Mouse (Mus musculus): Measurements from ENCODE around the gene Vmac.

Vmac gene

GRCm38 (mm10) chr17:56740788-56741160, 23.0 kb upstream of the Vmac start:
- no peak for ATAC-seq (ENCODE audit: insufficient number of reproducible peaks, low FRiP score, low TSS enrichment)

GRCm38 (mm10) chr17:56740118-56740787, 22.4 kb upstream of the Vmac start:
- ATAC-seq (ENCODE audit: insufficient number of reproducible peaks, low FRiP score, low TSS enrichment): no peak

- ATAC-seq (ENCODE audit: insufficient number of reproducible peaks, low FRiP score, low TSS enrichment): no peak
Observed at GRCm38 (mm10) chr17:56738221-56738620, 20.4 kb upstream of the Vmac start.

- ATAC-seq (ENCODE audit: insufficient number of reproducible peaks, low FRiP score, low TSS enrichment): no peak
Observed at GRCm38 (mm10) chr17:56736534-56736933, 18.7 kb upstream of the Vmac start.

- no peak for ATAC-seq (ENCODE audit: insufficient number of reproducible peaks, low FRiP score, low TSS enrichment)
Observed at GRCm38 (mm10) chr17:56729656-56730055, 11.8 kb upstream of the Vmac start.

GRCm38 (mm10) chr17:56729151-56729550, 11.3 kb upstream of the Vmac start:
- no peak for ATAC-seq (ENCODE audit: insufficient number of reproducible peaks, low FRiP score, low TSS enrichment)

- ATAC-seq (ENCODE audit: insufficient number of reproducible peaks, low FRiP score, low TSS enrichment): no peak
Observed at GRCm38 (mm10) chr17:56728117-56728516, 10.3 kb upstream of the Vmac start.

GRCm38 (mm10) chr17:56727659-56728058, 9.8 kb upstream of the Vmac start:
- ATAC-seq (ENCODE audit: insufficient number of reproducible peaks, low FRiP score, low TSS enrichment): no peak

GRCm38 (mm10) chr17:56727029-56727649, 9.3 kb upstream of the Vmac start:
- no peak for ATAC-seq (ENCODE audit: insufficient number of reproducible peaks, low FRiP score, low TSS enrichment)

GRCm38 (mm10) chr17:56723419-56724161, 5.8 kb upstream of the Vmac start:
- no peak for ATAC-seq (ENCODE audit: insufficient number of reproducible peaks, low FRiP score, low TSS enrichment)

- no peak for ATAC-seq (ENCODE audit: insufficient number of reproducible peaks, low FRiP score, low TSS enrichment)
Observed at GRCm38 (mm10) chr17:56722441-56722840, 4.6 kb upstream of the Vmac start.

- peak; percentile 80 for ATAC-seq (ENCODE audit: insufficient number of reproducible peaks, low FRiP score, low TSS enrichment)
Observed at GRCm38 (mm10) chr17:56716655-56717362, 1.0 kb downstream of the Vmac start.

GRCm38 (mm10) chr17:56715914-56716654, 1.7 kb downstream of the Vmac start:
- ATAC-seq (ENCODE audit: insufficient number of reproducible peaks, low FRiP score, low TSS enrichment): peak; percentile 11; the same call in 1 of the 2 replicates

- no peak for ATAC-seq (ENCODE audit: insufficient number of reproducible peaks, low FRiP score, low TSS enrichment)
Observed at GRCm38 (mm10) chr17:56715360-56715759, 2.5 kb downstream of the Vmac start.

GRCm38 (mm10) chr17:56709708-56710107, 8.1 kb downstream of the Vmac start:
- no peak for ATAC-seq (ENCODE audit: insufficient number of reproducible peaks, low FRiP score, low TSS enrichment)

- no peak for ATAC-seq (ENCODE audit: insufficient number of reproducible peaks, low FRiP score, low TSS enrichment)
Observed at GRCm38 (mm10) chr17:56708692-56709091, 9.1 kb downstream of the Vmac start.

GRCm38 (mm10) chr17:56706515-56706914, 11.3 kb downstream of the Vmac start:
- ATAC-seq (ENCODE audit: insufficient number of reproducible peaks, low FRiP score, low TSS enrichment): no peak

- ATAC-seq (ENCODE audit: insufficient number of reproducible peaks, low FRiP score, low TSS enrichment): no peak
Observed at GRCm38 (mm10) chr17:56703038-56703437, 14.8 kb downstream of the Vmac start.

GRCm38 (mm10) chr17:56700451-56700850, 17.4 kb downstream of the Vmac start:
- ATAC-seq (ENCODE audit: insufficient number of reproducible peaks, low FRiP score, low TSS enrichment): no peak

- ATAC-seq (ENCODE audit: insufficient number of reproducible peaks, low FRiP score, low TSS enrichment): peak; percentile 75
Observed at GRCm38 (mm10) chr17:56693851-56694310, 23.9 kb downstream of the Vmac start.

All from cerebellum, adult (tissue).